Mouse (Mus musculus) brain, embryonic 14.5 days (tissue): Measurements from ENCODE around the gene Cdr2l.

Experiments
- CTCF ChIP-seq: fragments of 200-500 bp; IDR thresholded peaks from 2 replicates; pipeline ENCODE4 v1.5.1; 2012; ENCODE audit warnings: inconsistent platforms, mild to moderate bottlenecking, moderate library complexity, borderline replicate concordance; ENCODE audit not compliant: insufficient read depth, insufficient read length; ENCODE audit errors: extremely low read depth
- POLR2A ChIP-seq: fragments of 200-500 bp; IDR thresholded peaks from 2 replicates; pipeline ENCODE4 v1.6.1; 2012; ENCODE audit warnings: mild to moderate bottlenecking, inconsistent platforms, borderline replicate concordance; ENCODE audit not compliant: poor library complexity, insufficient read depth, insufficient read length, severe bottlenecking; ENCODE audit errors: extremely low read depth

GRCm38 (mm10) chr11:115337826-115338225 is 43.9 kb upstream of the Cdr2l start:
- no peak for TF ChIP-seq CTCF
- TF ChIP-seq POLR2A: no peak
